Mouse (Mus musculus): ENCODE data around the gene Ggt6.

- TF ChIP-seq CTCF (IDR thresholded peaks at IDR 0.05; ENCODE audit: control insufficient read depth, insufficient read depth, insufficient read length), result no peak
- no peak for TF ChIP-seq MYOG (IDR thresholded peaks at IDR 0.05; ENCODE audit: control insufficient read depth, extremely low read depth, insufficient read length)
- no peak for TF ChIP-seq CEBPB (IDR thresholded peaks at IDR 0.05; ENCODE audit: low read depth)
- TF ChIP-seq MYOD1 (IDR thresholded peaks at IDR 0.05; ENCODE audit: control insufficient read depth, insufficient read length, low read depth), result no peak
Observed at GRCm38 (mm10) chr11:72391181-72391580, 44.1 kb upstream of the Ggt6 start.

All from C2C12 (cell line).